Mouse (Mus musculus) adrenal gland, adult (tissue): ENCODE measurements around the gene Utrn.

Experiments
- DNase-seq, 2 experiments: peaks; one replicate each; pipeline ENCODE4 v3.0.0; 2022 to 2023; ENCODE audit warnings: low spot score in 1 of 2; ENCODE audit not compliant: inconsistent age in 2 of 2

Utrn gene

GRCm38 (mm10) chr10:12737926-12738325 is 131.2 kb downstream of the Utrn start:
- DNase-seq = peak; percentile 86 to 88

- DNase-seq = peak; percentile 23 to 45
Observed at GRCm38 (mm10) chr10:12736861-12737835, 132.0 kb downstream of the Utrn start.

- DNase-seq = no peak
Observed at GRCm38 (mm10) chr10:12735695-12736094, 133.5 kb downstream of the Utrn start.

- DNase-seq = no peak
Observed at GRCm38 (mm10) chr10:12731459-12731858, 137.7 kb downstream of the Utrn start.

- DNase-seq = no peak
Observed at GRCm38 (mm10) chr10:12729635-12730034, 139.5 kb downstream of the Utrn start.

GRCm38 (mm10) chr10:12729033-12729432 is 140.1 kb downstream of the Utrn start:
- DNase-seq = no peak

- DNase-seq = no peak
Observed at GRCm38 (mm10) chr10:12727881-12728280, 141.3 kb downstream of the Utrn start.

GRCm38 (mm10) chr10:12726041-12726608 is 143.0 kb downstream of the Utrn start:
- no peak for DNase-seq

GRCm38 (mm10) chr10:12724247-12725001 is 144.7 kb downstream of the Utrn start:
- DNase-seq = peak; percentile 37 to 74

GRCm38 (mm10) chr10:12723269-12723668 is 145.9 kb downstream of the Utrn start:
- DNase-seq = no peak

GRCm38 (mm10) chr10:12722111-12722510 is 147.1 kb downstream of the Utrn start:
- DNase-seq = no peak

- DNase-seq = no peak
Observed at GRCm38 (mm10) chr10:12718386-12718785, 150.8 kb downstream of the Utrn start.

- no peak for DNase-seq
Observed at GRCm38 (mm10) chr10:12717381-12717780, 151.8 kb downstream of the Utrn start.

GRCm38 (mm10) chr10:12716657-12717327 is 152.4 kb downstream of the Utrn start:
- no peak for DNase-seq

GRCm38 (mm10) chr10:12713236-12713855 is 155.8 kb downstream of the Utrn start:
- no peak for DNase-seq

- DNase-seq = no peak
Observed at GRCm38 (mm10) chr10:12711332-12711831, 157.8 kb downstream of the Utrn start.

- no peak for DNase-seq
Observed at GRCm38 (mm10) chr10:12706516-12706915, 162.6 kb downstream of the Utrn start.

- no peak for DNase-seq
Observed at GRCm38 (mm10) chr10:12705990-12706389, 163.2 kb downstream of the Utrn start.

GRCm38 (mm10) chr10:12704290-12704689 is 164.9 kb downstream of the Utrn start:
- no peak for DNase-seq

- DNase-seq = no peak
Observed at GRCm38 (mm10) chr10:12703526-12703925, 165.6 kb downstream of the Utrn start.
